Mouse (Mus musculus) brain, adult 2 months (tissue): Measurements from ENCODE around the gene Ddx47.

Source experiments
- DNase-seq: peaks from one replicate; pipeline ENCODE4 v3.0.0; 2011; ENCODE audit warnings: low read depth, low spot score

The Ddx47 gene

GRCm38 (mm10) chr6:135069856-135070255 lies 58.4 kb downstream of the Ddx47 start:
- no peak for DNase-seq

- no peak for DNase-seq
These were observed 58.9 kb downstream of the Ddx47 start for GRCm38 (mm10) chr6:135070347-135070746.
